Mouse (Mus musculus) CH12.LX (cell line): ENCODE measurements around the gene Napsa.
A peak's percentile ranks its signal among the peaks of the same experiment; 100 is the strongest.

Experiments used
- BHLHE40 ChIP-seq: IDR thresholded peaks from 2 replicates; pipeline ENCODE4 v1.6.1; 2011; ENCODE audit warnings: mild to moderate bottlenecking, low read depth, low read length, improper control_type of control experiment
- CTCF ChIP-seq, 2 experiments: IDR thresholded peaks in 1 of 2; conservative IDR thresholded peaks in 1 of 2; 2 replicates each; pipeline ENCODE4 v1.5.1; 2011 to 2012; ENCODE audit warnings: low read depth in 2 of 2, low read length in 2 of 2, improper control_type of control experiment in 1 of 2, inconsistent platforms in 1 of 2, mild to moderate bottlenecking in 1 of 2, moderate library complexity in 1 of 2
- MAFK ChIP-seq: IDR thresholded peaks from 2 replicates; pipeline ENCODE4 v1.6.1; 2011; ENCODE audit warnings: low read length, improper control_type of control experiment; ENCODE audit not compliant: insufficient replicate concordance
- PAX5 ChIP-seq: IDR thresholded peaks from 2 replicates; pipeline ENCODE4 v1.6.1; 2012; ENCODE audit warnings: low read length, inconsistent platforms, mixed read lengths
- POLR2A ChIP-seq: IDR thresholded peaks from 2 replicates; pipeline ENCODE4 v1.6.1; 2011; ENCODE audit warnings: low read depth, mild to moderate bottlenecking, improper control_type of control experiment, low read length
- RAD21 ChIP-seq: IDR thresholded peaks from 2 replicates; pipeline ENCODE4 v1.6.1; 2011; ENCODE audit warnings: low read depth, mild to moderate bottlenecking, low read length, improper control_type of control experiment, moderate library complexity
- SIN3A ChIP-seq: IDR thresholded peaks from 2 replicates; pipeline ENCODE4 v1.6.1; 2012; ENCODE audit warnings: low read length, improper control_type of control experiment, inconsistent platforms
- ZNF384 ChIP-seq: IDR thresholded peaks from 2 replicates; pipeline ENCODE4 v1.6.1; 2012; ENCODE audit warnings: low read depth, low read length, improper control_type of control experiment, inconsistent platforms

GRCm38 (mm10) chr7:44547725-44548124 lies 24.5 kb upstream of the Napsa start:
- TF ChIP-seq CTCF (conservative IDR thresholded peaks at IDR 0.05 in 1 of 2, IDR thresholded peaks at IDR 0.05 in 1 of 2; ENCODE audit: low read depth in 2 of 2, low read length in 2 of 2) (no peak), MAFK (no peak), PAX5 (no peak), POLR2A (peak; percentile 16; the same call in 1 of the 2 replicates), RAD21 (peak; percentile 6; the same call in 1 of the 2 replicates), ZNF384 (no peak), SIN3A (0 out of 2 replicates have a peak, but pooled peaks have one; percentile 48), BHLHE40 (peak; percentile 69)
